Mouse (Mus musculus): ENCODE measurements around the gene Rbm47. TPM values are rescaled to one million over a fixed set of nuclear protein-coding genes. Genes with fewer than 3 reads are reported as not detected.

Rbm47 gene
- total and polyA plus RNA-seq, 2 experiments = 47.4 to 63.5 TPM

GRCm38 (mm10) chr5:66141474-66141873 lies 31.4 kb downstream of the Rbm47 start:
- no peak for TF ChIP-seq CTCF (IDR thresholded peaks at IDR 0.05; ENCODE audit: low read depth, low read length)
- no peak for TF ChIP-seq POLR2A (IDR thresholded peaks at IDR 0.05; ENCODE audit: extremely low read depth, insufficient read depth, low read length)
- 0 out of 2 replicates have a peak, but pooled peaks cover 5% of the 10 kb centered on the region for H3K36me3 ChIP-seq (ENCODE audit: control insufficient read depth, insufficient read depth, low read length)
- H3K9ac ChIP-seq (ENCODE audit: low read depth, low read length) = no peak overlapping the region
- peaks cover 36% of the 10 kb centered on the region for H3K4me1 ChIP-seq (ENCODE audit: control insufficient read depth, insufficient read depth, low read length)
- WGBS = 93% methylated on average over 4 of the region's 4 CpGs
- H3K27me3 ChIP-seq (ENCODE audit: control insufficient read depth, insufficient read depth, low read length) = no peaks in the 10 kb centered on the region
- H3K4me3 ChIP-seq (ENCODE audit: insufficient read depth, low read depth, low read length) = no peak overlapping the region
- H3K27ac ChIP-seq (replicated peaks; ENCODE audit: insufficient read depth, low read depth, low read length) = no peak overlapping the region
- H3K79me2 ChIP-seq (ENCODE audit: control insufficient read depth, insufficient read depth, low read length) = peaks cover 28% of the 10 kb centered on the region; the same call in 1 of the 2 replicates
- DNase-seq (ENCODE audit: extremely low read depth, low read depth, low spot score) = peak; percentile 23

DNA sequence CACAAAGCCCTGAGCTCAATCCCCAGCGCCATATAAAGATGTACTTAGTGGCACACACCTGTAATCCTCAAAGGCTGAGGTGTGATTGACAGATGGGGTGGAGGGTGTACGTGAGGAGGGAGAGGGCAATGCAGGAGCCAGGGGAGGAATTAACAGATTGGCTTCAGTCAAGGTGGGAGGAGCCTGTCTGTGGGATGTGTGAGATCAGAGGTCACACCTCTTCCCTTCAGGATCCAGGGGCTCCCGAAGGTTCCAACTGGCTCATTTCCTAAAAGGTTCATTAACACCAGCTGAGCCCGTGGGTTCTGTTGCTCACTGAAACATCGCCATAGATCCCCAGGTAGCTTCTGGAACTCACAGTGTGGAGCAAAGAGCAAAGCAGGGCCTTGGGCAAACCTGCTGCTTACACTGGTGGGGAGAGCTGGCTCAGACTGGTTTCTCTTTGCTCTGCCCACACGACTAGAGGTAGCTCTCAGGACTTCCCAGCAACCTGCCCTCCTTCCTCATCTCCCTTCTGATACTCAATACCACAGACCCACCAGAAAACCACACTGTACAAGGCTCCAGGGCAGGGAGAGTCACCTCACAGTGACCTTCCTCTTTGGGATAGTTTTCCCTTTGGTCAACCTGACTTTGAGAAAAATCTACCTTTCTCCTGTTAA lies 33.2 kb downstream of the Rbm47 start:
- no peak overlapping the region for H3K4me3 ChIP-seq (ENCODE audit: insufficient read depth, low read depth, low read length)
- peaks cover 45% of the 10 kb centered on the region for H3K4me1 ChIP-seq (ENCODE audit: control insufficient read depth, insufficient read depth, low read length)
- H3K9ac ChIP-seq (ENCODE audit: low read depth, low read length) = peak overlapping the region; percentile 29
- peak overlapping the region; percentile 70 for H3K27ac ChIP-seq (replicated peaks; ENCODE audit: insufficient read depth, low read depth, low read length)
- H3K79me2 ChIP-seq (ENCODE audit: control insufficient read depth, insufficient read depth, low read length) = peaks cover 28% of the 10 kb centered on the region; the same call in 1 of the 2 replicates
- DNase-seq (ENCODE audit: extremely low read depth, low read depth, low spot score) = peak; percentile 98
- TF ChIP-seq POLR2A (IDR thresholded peaks at IDR 0.05; ENCODE audit: extremely low read depth, insufficient read depth, low read length) (no peak), CTCF (IDR thresholded peaks at IDR 0.05; ENCODE audit: low read depth, low read length) (no peak)
- 12% methylated on average over 6 of the region's 6 CpGs for WGBS
- 0 out of 2 replicates have a peak, but pooled peaks cover 2% of the 10 kb centered on the region for H3K36me3 ChIP-seq (ENCODE audit: control insufficient read depth, insufficient read depth, low read length)
- no peaks in the 10 kb centered on the region for H3K27me3 ChIP-seq (ENCODE audit: control insufficient read depth, insufficient read depth, low read length)

- H3K36me3 ChIP-seq (ENCODE audit: control insufficient read depth, insufficient read depth, low read length) = 0 out of 2 replicates have a peak, but pooled peaks cover 2% of the 10 kb centered on the region
- H3K4me1 ChIP-seq (ENCODE audit: control insufficient read depth, insufficient read depth, low read length) = peaks cover 43% of the 10 kb centered on the region
- peaks cover 27% of the 10 kb centered on the region; the same call in 1 of the 2 replicates for H3K79me2 ChIP-seq (ENCODE audit: control insufficient read depth, insufficient read depth, low read length)
- DNase-seq (ENCODE audit: extremely low read depth, low read depth, low spot score) = no peak
- H3K9ac ChIP-seq (ENCODE audit: low read depth, low read length) = no peak overlapping the region
- 66% methylated on average over 6 of the region's 6 CpGs for WGBS
- TF ChIP-seq POLR2A (IDR thresholded peaks at IDR 0.05; ENCODE audit: extremely low read depth, insufficient read depth, low read length) (no peak), CTCF (IDR thresholded peaks at IDR 0.05; ENCODE audit: low read depth, low read length) (no peak)
- H3K27ac ChIP-seq (replicated peaks; ENCODE audit: insufficient read depth, low read depth, low read length) = peak overlapping the region; percentile 70
- H3K27me3 ChIP-seq (ENCODE audit: control insufficient read depth, insufficient read depth, low read length) = no peaks in the 10 kb centered on the region
- no peak overlapping the region for H3K4me3 ChIP-seq (ENCODE audit: insufficient read depth, low read depth, low read length)
These were observed 33.7 kb downstream of the Rbm47 start for GRCm38 (mm10) chr5:66139171-66139570.

DNA sequence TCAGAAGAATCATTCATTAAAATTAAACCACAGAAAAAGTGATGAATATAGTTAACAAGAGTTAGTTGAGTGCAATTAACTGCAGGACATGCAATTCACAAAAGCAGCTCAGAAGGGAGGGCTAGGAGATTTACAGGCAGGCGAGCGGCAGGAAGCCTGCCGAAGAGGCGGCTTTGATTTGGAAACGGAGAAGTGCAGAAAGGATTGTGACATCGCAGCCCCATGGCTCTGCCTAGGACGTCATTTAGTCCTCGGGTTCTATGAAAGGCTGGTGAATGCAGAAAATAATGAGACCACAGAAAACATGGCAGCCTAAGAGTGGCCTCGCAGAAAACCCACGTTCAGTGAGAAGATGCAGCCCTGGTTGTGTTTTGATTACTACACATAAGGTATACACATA lies 34.3 kb downstream of the Rbm47 start:
- Histone ChIP-seq H3K9ac (ENCODE audit: low read depth, low read length) (peak overlapping the region; percentile 12; the same call in 1 of the 2 replicates), H3K79me2 (ENCODE audit: control insufficient read depth, insufficient read depth, low read length) (peaks cover 24% of the 10 kb centered on the region; the same call in 1 of the 2 replicates), H3K4me3 (ENCODE audit: insufficient read depth, low read depth, low read length) (no peak overlapping the region), H3K27ac (replicated peaks; ENCODE audit: insufficient read depth, low read depth, low read length) (peak overlapping the region; percentile 70), H3K36me3 (ENCODE audit: control insufficient read depth, insufficient read depth, low read length) (0 out of 2 replicates have a peak, but pooled peaks cover 2% of the 10 kb centered on the region), H3K27me3 (ENCODE audit: control insufficient read depth, insufficient read depth, low read length) (no peaks in the 10 kb centered on the region), H3K4me1 (ENCODE audit: control insufficient read depth, insufficient read depth, low read length) (peaks cover 39% of the 10 kb centered on the region)
- 9% methylated on average over 10 of the region's 10 CpGs for WGBS
- no peak for TF ChIP-seq POLR2A (IDR thresholded peaks at IDR 0.05; ENCODE audit: extremely low read depth, insufficient read depth, low read length)
- peak; percentile 85 for DNase-seq (ENCODE audit: extremely low read depth, low read depth, low spot score)

DNA sequence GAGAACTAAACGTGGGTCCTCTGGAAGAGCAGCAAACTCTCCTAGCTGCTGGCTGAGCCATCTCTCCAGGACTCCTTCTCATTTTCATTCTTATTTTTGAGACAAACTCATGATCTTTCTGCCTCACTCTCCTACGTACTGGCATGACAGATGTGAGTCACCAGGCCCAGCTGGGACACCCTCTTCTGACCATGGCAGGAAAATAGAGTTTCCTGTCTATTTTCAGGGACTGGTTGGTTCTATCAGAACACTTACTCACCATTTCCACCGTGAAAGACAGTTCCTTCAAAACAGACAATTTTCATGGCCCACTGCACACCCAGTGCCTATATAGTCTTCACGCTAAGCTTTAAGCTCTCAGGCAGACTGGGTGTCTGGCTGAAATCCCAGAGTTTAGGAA lies 35.7 kb downstream of the Rbm47 start:
- TF ChIP-seq CTCF (IDR thresholded peaks at IDR 0.05; ENCODE audit: low read depth, low read length) (no peak), POLR2A (IDR thresholded peaks at IDR 0.05; ENCODE audit: extremely low read depth, insufficient read depth, low read length) (no peak)
- DNase-seq (ENCODE audit: extremely low read depth, low read depth, low spot score) = peak; percentile 42
- Histone ChIP-seq H3K27me3 (ENCODE audit: control insufficient read depth, insufficient read depth, low read length) (no peaks in the 10 kb centered on the region), H3K4me1 (ENCODE audit: control insufficient read depth, insufficient read depth, low read length) (peaks cover 42% of the 10 kb centered on the region), H3K79me2 (ENCODE audit: control insufficient read depth, insufficient read depth, low read length) (peaks cover 24% of the 10 kb centered on the region; the same call in 1 of the 2 replicates), H3K9ac (ENCODE audit: low read depth, low read length) (no peak overlapping the region), H3K4me3 (ENCODE audit: insufficient read depth, low read depth, low read length) (no peak overlapping the region), H3K27ac (replicated peaks; ENCODE audit: insufficient read depth, low read depth, low read length) (peak overlapping the region; percentile 34; the same call in 1 of the 2 replicates), H3K36me3 (ENCODE audit: control insufficient read depth, insufficient read depth, low read length) (0 out of 2 replicates have a peak, but pooled peaks cover 2% of the 10 kb centered on the region)
- WGBS = 48% methylated on average over 4 of the region's 4 CpGs

GRCm38 (mm10) chr5:66135853-66136210 lies 37.1 kb downstream of the Rbm47 start:
- Histone ChIP-seq H3K36me3 (ENCODE audit: control insufficient read depth, insufficient read depth, low read length) (peaks cover 5% of the 10 kb centered on the region), H3K79me2 (ENCODE audit: control insufficient read depth, insufficient read depth, low read length) (peaks cover 27% of the 10 kb centered on the region), H3K27me3 (ENCODE audit: control insufficient read depth, insufficient read depth, low read length) (no peaks in the 10 kb centered on the region), H3K27ac (replicated peaks; ENCODE audit: insufficient read depth, low read depth, low read length) (peak overlapping the region; percentile 68), H3K9ac (ENCODE audit: low read depth, low read length) (no peak overlapping the region), H3K4me1 (ENCODE audit: control insufficient read depth, insufficient read depth, low read length) (peaks cover 43% of the 10 kb centered on the region), H3K4me3 (ENCODE audit: insufficient read depth, low read depth, low read length) (no peak overlapping the region)
- TF ChIP-seq POLR2A (IDR thresholded peaks at IDR 0.05; ENCODE audit: extremely low read depth, insufficient read depth, low read length) = no peak
- no peak for TF ChIP-seq CTCF (IDR thresholded peaks at IDR 0.05; ENCODE audit: low read depth, low read length)
- DNase-seq (ENCODE audit: extremely low read depth, low read depth, low spot score) = peak; percentile 98
- 20% methylated on average over 3 of the region's 3 CpGs for WGBS
